Mouse (Mus musculus) liver, postnatal 0 days (tissue): ENCODE data around the gene Drd4.

ENCODE experiments used
- CTCF ChIP-seq: sonication (generic); IDR thresholded peaks from 2 replicates; pipeline ENCODE4 v1.5.1; 2016; ENCODE audit warnings: antibody characterized with exemption, low read depth
- EP300 ChIP-seq: IDR thresholded peaks from 2 replicates; pipeline ENCODE4 v1.6.1; 2016; ENCODE audit warnings: antibody characterized with exemption, low read depth, mild to moderate bottlenecking

DNA sequence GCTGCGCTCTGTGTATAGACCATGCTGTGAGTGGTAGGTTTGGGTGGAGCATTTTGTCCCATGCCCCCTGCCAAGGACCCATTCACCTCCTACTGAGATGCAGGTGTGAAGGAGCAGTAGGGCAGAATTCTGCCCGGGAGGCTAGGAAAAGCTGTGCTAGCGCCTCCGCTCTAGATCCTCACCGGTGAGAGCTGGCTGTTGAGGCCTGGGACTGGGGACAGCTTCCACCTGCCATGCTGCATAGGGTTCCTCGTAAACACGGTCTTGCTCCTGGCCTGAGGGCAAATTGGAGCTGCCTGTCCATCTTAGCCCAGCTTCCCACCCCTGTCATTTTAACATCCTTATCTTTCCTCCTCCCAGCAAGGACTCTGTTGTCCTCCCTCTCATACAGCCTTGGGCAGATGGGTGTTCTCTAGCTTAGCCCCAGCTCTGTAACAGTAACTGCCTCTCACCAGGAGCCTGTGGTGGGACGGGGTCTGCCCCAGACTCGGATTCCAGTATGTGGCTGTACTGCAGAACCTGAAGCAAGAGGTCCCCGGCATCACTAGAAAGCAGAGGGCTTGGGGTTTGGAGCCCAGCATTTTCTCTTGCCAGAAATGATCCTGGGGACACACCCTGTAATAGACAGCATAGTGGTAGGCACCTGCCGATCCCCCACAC lies 27.6 kb upstream of the Drd4 start:
- TF ChIP-seq CTCF (no peak), EP300 (no peak)
